ENCODE assay signal across 8 mouse cellular contexts in the genomic region with DNA sequence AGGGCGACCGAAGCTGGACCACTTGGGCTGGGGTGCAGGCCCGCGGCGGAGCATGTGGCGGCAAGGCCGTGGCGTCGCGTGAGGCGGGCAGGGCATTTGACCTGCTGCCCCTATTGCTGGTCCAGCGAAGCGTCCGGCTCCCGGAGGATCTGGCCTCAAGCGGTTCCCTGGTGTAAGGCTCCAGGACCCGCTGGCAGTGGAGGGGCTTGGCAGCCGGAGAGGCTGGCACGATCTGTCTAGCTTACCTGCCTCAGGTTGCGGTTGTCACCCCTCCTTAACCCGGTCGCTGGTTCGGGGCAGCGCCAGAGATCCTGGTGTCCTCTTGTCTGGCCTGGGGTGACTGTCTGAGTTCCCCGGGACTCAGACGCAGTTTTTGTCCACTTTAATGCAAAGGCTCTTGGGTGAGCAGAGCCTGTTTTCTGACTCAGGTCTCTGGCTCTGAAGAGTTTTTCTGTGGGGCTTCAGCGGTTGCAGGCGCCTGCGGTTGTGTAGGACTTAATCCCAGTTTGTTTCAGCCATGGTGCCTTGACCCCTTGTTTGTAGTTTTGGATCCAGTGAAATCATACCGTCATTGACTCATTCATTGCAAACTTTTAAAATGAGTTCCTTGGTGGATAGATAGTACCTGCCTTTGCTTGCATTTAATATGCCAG. TPM values are rescaled to one million over a fixed set of nuclear protein-coding genes. Genes with fewer than 3 reads are reported as not detected.
DNase-seq lines count a peak whose midpoint lies in the region; ATAC-seq and TF ChIP-seq lines count a peak whose summit lies in the region.

No protein-coding gene starts in this region.

- no peaks in the 10 kb centered on the region for H3K36me3 ChIP-seq in midbrain, embryonic 16.5 days (ENCODE audit: control insufficient read depth, insufficient read depth, low read length)

- 0 out of 2 replicates have a peak, but pooled peaks cover 6% of the 10 kb centered on the region for H3K4me1 ChIP-seq in midbrain, embryonic 16.5 days (ENCODE audit: control insufficient read depth, insufficient read depth, low read length)

- TF ChIP-seq CTCF in gastrocnemius, adult 2 months (IDR thresholded peaks at IDR 0.05), result no peak

- peak overlapping the region; percentile 89 for H3K27ac ChIP-seq in gastrocnemius, adult 2 months
- H3K27ac ChIP-seq in midbrain, embryonic 16.5 days (ENCODE audit: low read length), result peak overlapping the region; percentile 71

- H3K4me3 ChIP-seq in gastrocnemius, adult 2 months, result peak overlapping the region; percentile 84
- peak overlapping the region; percentile 88 for H3K4me3 ChIP-seq in midbrain, embryonic 16.5 days (ENCODE audit: low read depth, low read length)

- DNase-seq in gastrocnemius, adult 2 months, result no peak
- DNase-seq in gastrocnemius, adult 8-10 months (ENCODE audit: low spot score in 2 of 2), result no peak
- DNase-seq in thymus, postnatal 0 days (ENCODE audit: low spot score), result peak; percentile 36
- DNase-seq in thymus, postnatal 4 days, result no peak
- DNase-seq in induced T-regulatory cell, adult 2 months (ENCODE audit: low read depth), result peak; percentile 66
- DNase-seq in urinary bladder, postnatal 36 days (ENCODE audit: low spot score in 2 of 2), result no peak
- DNase-seq in left cerebral cortex, adult 18-20 months (ENCODE audit: low spot score in 2 of 2), result no peak

- peak overlapping the region; percentile 96 for H3K4me2 ChIP-seq in midbrain, embryonic 16.5 days (ENCODE audit: low read length)

- H3K9ac ChIP-seq in midbrain, embryonic 16.5 days (ENCODE audit: low read depth, low read length), result peak overlapping the region; percentile 94

- H3K27me3 ChIP-seq in midbrain, embryonic 16.5 days (ENCODE audit: control insufficient read depth, insufficient read depth, low read depth, low read length), result no peaks in the 10 kb centered on the region

- WGBS in midbrain, embryonic 16.5 days, result under 1% methylated on average over 29 of the region's 30 CpGs

- ATAC-seq in midbrain, embryonic 16.5 days, result peak; percentile 72

- no peaks in the 10 kb centered on the region for H3K9me3 ChIP-seq in midbrain, embryonic 16.5 days (replicated peaks; ENCODE audit: control insufficient read depth, low read length, poor library complexity, severe bottlenecking)

- intact Hi-C loops in gastrocnemius, adult 2 months (cut with DNase I), result loop anchor here (1.0 kb wide), 1 partner anchor 60 kb away; no protein-coding TSS in a partner anchor

RNA-seq across cellular contexts. Expression of a gene that starts 0.5 kb away (rescaled TPM):
- total RNA-seq in gastrocnemius, adult 2 months (2021), result 10 to 100 TPM in 1 of 2 experiments, 1 to 10 TPM in 1; 9.1 to 14.0 TPM
- 10 to 100 TPM; 10.0 to 14.7 (median 11.2) TPM for total RNA-seq in gastrocnemius, adult 8-10 months (2022)
- polyA plus RNA-seq in thymus, postnatal 0 days (2015; fragmentation: Nextera tagmentation; extraction: Ambion mirVana), result 12.0 and 15.4 TPM in 2 replicates
- polyA plus RNA-seq in midbrain, embryonic 16.5 days (2015; fragmentation: Nextera tagmentation; extraction: Ambion mirVana), result 13.3 and 13.6 TPM in 2 replicates
- 10 to 100 TPM; 46.9 to 50.3 TPM for total RNA-seq in left cerebral cortex, adult 18-20 months (2021)

Comparison
In these comparisons a context has a peak if more than half of its experiments do, and no peak if none do; other contexts are left out.
1. DNase-seq: peak in thymus, postnatal 0 days (single experiment) and induced T-regulatory cell, adult 2 months (single experiment); none in gastrocnemius, adult 2 months (single experiment), gastrocnemius, adult 8-10 months (0 of 2), thymus, postnatal 4 days (single experiment), urinary bladder, postnatal 36 days (0 of 2) and left cerebral cortex, adult 18-20 months (0 of 2).